Mouse (Mus musculus) brain, adult 2 months (tissue): ENCODE results near the gene Pigq.

ENCODE experiments used
- DNase-seq: peaks from one replicate; pipeline ENCODE4 v3.0.0; 2011; ENCODE audit warnings: low read depth, low spot score

Gene Pigq

GRCm38 (mm10) chr17:25925348-25925747 is 19.4 kb downstream of the Pigq start:
- peak; percentile 95 for DNase-seq

- DNase-seq: peak; percentile 49
These were observed 22.6 kb downstream of the Pigq start for GRCm38 (mm10) chr17:25922120-25922519.

- peak; percentile 100 for DNase-seq
These were observed 24.7 kb downstream of the Pigq start for GRCm38 (mm10) chr17:25919786-25920642.

GRCm38 (mm10) chr17:25919144-25919785 is 25.5 kb downstream of the Pigq start, which contains the start of gene Rab40c:
Gene Rab40c, minus strand, starts transcription at chr17:25919727.
- DNase-seq: peak; percentile 60

DNA sequence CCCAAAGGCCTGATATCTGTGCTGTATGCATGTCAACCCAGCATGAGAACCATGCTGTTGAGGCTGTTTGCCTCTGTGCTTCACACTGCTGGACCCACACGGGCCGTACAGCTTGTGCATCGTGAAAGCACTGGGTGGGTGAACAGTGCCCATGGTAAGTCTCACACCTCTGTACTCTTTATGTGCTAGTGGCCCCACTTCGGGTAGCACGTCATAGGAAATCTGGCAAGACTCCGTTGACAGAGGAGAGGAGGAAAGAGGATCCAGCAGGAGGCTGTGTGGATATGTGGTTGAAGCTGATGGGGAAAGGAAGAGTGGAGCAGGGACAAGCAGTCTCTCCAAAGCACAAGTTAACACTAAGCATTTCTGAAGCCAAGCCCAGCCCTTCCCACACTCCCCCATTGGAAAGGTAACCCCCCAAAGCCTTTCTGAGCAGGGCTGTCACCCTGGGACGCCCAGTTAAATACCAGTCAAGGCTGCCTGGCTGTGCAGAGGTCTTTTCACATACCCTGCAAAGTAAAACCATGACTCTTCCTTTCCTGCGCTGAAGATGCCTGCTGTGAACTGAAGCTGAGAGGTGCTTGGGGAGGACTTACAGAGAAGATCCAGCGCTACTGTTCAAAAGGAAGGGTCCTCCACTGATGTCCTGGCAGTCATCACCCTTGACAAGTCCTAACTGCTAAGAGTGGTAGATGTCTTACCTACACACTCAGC is 26.5 kb downstream of the Pigq start:
- no peak for DNase-seq

DNA sequence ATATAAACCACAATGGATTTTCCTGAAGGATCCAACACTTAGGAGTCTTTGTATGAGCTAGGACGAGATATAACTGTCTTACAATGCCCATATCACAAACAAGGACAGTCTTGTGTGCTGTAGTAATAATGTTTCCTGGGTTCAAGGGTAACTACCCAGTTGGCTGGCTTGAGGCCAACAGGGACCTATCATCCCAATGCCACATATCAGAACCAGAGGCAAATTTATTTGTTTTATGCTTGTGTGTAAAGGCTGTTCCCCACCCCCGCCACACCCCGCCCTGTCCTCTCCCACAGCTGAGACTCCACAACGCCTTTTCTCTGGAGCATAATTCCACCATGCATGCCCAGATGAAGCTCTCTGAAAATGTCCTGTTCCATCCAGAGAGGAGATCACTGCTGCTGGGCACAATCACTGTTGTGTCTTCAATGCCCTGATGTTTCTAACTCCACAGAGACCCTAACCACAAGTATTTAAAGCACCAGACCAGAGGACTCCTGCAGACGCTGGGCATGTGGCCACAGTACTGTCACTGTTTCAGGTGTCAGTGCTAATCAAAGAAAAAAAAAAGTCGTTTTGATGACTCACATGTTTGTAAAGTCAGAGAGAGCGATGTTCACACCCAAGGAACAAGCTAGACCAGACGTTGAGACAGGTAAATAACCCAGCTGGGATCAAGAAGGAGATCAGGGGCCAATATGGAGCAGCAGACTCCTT is 27.6 kb downstream of the Pigq start:
- no peak for DNase-seq

GRCm38 (mm10) chr17:25914295-25914694 is 30.4 kb downstream of the Pigq start:
- peak; percentile 59 for DNase-seq

- peak; percentile 64 for DNase-seq
These were observed 30.9 kb downstream of the Pigq start for GRCm38 (mm10) chr17:25913877-25914275.

DNA sequence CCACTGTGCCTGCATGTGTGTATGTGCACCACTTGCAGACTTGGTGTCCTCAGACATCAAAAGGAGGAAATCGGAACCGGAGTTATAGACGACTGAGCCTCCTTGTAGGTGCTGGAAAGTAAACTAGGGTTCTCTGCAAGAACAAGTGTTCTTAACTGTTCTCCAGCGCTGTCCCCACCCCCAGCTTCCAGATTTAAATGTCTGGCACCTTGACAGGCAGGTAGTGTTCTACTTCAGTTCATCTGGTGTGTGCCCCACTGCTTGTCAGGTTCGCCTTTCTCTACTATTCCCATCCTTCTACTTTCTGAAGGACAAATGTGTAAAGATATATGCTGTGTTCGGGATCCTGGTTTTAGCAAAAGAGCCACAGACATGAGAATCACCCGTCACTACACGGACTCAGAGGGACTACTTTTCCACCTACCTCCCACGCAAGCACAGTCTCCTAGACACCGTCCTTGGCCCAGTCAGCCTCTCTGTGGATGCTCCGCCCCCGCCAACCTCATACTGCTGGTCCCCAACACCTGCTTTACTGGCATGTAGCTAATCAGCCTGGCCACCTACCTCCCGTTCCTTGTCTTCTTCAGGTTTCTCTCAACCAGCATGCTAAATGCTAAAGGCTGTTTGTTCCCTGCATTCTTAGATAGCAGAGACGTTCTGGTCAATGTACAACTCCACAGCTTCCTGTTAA is 31.4 kb downstream of the Pigq start:
- peak; percentile 95 for DNase-seq

GRCm38 (mm10) chr17:25911816-25912215 is 32.9 kb downstream of the Pigq start:
- peak; percentile 93 for DNase-seq

DNA sequence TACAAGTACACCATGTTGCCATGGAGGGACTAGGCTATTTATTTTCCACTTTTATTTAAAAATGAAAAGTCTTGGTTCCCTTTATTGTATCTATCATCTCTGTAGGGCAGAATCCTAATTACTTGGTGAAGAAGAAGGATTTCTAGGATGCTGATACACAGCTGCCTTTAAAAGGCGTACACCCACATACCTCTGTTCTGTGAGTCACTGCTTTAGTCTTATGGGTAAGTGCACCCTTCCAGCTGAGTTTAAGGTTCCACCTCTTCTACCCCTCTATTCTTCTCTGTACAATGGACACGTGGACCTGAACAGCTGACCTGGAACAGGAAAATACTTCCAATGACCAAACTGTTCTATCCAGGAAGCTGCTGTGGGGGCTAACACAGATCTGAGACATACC is 37.1 kb downstream of the Pigq start:
- DNase-seq: peak; percentile 65

DNA sequence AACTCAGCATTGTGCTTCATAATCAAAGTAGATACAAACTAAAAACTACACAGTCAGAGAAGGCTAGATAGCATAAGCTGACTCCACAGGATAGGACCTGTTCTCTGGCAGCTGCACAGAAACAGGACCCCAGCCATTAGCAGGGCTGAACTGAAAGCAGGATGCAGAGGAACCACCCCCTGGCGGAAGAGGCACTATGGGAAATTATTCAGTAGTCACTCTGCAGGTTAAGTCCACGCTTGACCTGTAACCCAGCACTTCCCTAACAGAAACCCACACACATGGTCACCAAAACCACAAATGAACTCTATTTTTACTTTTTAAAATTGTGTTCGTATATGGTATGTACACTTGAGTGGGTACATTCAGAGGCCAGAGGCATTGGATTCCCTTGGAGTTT is 41.7 kb downstream of the Pigq start:
- no peak for DNase-seq

GRCm38 (mm10) chr17:25900193-25900592 is 44.5 kb downstream of the Pigq start:
- DNase-seq: no peak

DNA sequence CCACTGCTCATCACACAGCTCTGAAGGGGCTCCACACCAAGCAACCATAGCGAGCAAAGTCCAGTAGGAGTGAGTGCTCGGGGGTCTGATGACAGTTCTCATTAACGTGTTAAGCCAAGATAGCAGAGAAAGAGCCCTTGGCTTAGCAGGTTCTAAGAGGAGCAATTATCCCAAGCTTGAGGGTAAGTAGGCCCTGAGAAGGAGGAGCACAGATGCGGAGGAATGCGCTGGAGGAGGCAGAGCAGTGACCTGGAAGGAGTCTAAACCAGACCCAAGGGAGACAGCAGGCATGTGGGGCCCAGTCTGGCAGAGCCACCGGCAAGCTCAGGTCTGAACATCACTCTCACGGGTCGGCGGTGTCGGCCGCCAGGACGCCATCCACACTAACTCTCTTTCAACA is 48.8 kb downstream of the Pigq start:
- DNase-seq: no peak

- peak; percentile 51 for DNase-seq
These were observed 49.3 kb downstream of the Pigq start for GRCm38 (mm10) chr17:25895415-25895814.

DNA sequence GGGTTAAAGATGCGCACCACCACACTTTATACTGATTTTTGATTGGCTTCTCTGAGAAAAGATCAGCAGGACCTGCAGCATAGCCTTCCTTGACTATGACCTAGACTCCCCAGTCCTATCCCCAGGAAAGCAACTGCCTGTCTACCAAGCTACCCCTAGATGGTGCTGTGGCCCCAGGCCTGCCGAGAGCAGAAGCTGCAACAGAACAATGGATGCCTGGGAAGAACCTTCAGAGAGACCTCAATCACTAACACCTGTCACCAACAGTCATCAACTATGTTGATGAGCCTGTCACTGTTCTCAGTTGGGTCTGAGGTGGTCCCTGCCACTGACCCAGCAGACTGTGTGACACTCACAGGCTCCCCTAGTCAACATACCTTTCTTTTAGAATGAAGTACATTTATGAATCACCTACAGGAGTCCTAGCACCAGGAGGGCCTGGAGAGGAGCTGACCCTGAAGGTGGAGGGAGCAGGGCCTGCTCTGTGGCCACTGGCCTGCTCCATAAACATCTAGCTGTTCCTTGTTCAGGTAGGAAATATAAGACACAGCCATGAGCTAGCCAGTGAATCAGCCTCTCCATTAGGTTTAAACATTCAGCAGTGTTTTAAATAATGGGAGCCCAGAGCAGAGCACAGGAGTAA is 50.6 kb downstream of the Pigq start:
- peak; percentile 91 for DNase-seq

DNA sequence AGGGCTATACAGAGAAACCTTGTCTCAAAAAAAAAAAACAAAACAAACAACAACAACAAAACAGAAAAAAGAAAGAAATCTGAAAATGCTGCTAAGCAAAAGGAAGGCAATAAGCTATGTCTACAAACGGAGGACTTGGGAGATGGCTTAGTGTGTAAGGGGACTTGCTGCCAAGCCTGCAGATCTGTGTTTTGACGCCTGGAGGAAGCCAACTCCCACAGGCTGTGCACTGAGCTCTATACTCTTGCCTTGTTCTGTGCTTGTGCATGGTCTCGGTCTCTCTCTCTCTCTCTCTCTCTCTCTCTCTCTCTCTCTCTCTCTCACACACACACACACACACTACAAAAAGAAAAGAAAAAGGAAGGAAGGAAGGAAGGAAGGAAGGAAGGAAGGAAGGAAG is 55.9 kb downstream of the Pigq start:
- peak; percentile 74 for DNase-seq

DNA sequence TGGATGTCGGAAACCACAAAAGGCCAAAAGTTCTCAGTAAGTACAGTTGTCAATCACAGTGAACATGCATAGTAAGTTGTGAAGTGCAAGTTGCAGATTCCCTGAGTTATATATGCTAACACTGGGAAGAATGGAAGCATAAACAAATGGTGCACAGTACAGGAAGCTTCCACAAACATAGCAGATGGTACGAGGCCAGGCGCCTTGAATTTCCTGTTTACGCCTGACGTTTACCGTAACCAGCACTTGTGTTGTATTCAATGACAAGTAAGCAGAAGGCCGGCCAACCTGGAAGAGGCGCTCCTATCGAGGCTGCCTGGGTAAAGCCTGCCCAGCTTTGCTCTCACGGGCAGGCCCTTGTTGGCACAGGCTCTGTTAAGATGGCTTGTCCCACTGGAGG is 57.3 kb downstream of the Pigq start:
- DNase-seq: no peak

- DNase-seq: no peak
These were observed 57.9 kb downstream of the Pigq start for GRCm38 (mm10) chr17:25886806-25887205.

- DNase-seq: peak; percentile 72
These were observed 59.1 kb downstream of the Pigq start for GRCm38 (mm10) chr17:25885636-25886035.

DNA sequence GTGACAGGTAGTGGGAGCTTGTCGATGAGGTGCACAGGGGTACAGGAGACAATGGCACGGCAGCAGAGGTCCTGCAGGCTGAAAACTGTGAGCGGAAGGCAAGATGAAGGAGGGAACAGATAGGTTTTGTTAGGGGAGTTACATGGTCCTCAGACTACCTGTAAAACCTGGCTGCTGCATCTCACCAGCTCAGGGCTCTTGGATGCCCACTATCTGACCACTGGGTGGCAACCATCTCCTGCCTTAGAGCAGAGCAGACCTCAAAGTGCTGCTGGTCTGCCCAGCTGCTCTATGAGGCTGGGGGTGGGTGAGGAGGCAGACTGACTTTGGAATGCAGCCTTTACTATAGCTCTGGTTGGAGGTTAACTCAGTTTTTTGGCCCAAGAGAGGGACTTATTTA is 60.9 kb downstream of the Pigq start:
- no peak for DNase-seq
